Mouse (Mus musculus): ENCODE measurements around the gene Klk7. TPM values are rescaled to one million over a fixed set of nuclear protein-coding genes. Genes with fewer than 3 reads are reported as not detected.

The Klk7 gene
- not detected for polyA plus RNA-seq (2017; shearing (Covaris generic))

DNA sequence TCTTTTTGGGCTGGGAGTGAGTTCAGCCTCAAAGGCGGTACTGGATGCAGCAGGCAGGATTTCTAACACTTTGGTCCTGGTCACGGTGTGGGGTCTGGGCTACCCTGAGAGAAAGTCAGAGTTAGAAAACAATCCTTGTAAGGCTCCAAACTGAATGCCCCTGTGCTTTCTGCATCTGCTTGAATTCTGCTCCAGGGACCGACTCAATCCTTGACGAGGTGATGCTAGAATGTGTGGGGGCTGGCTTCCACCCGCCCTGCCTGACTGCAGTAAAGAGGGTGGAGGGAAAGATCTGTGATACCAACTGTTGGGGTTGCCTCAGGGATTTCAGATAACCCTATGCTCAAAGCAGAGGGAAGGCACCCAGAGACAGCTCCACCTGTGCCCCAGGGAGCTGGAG lies at the start of gene Klk7:
Gene Klk7 (plus strand): TSS at position 301 of the 400 bp plus-strand sequence.

DNA sequence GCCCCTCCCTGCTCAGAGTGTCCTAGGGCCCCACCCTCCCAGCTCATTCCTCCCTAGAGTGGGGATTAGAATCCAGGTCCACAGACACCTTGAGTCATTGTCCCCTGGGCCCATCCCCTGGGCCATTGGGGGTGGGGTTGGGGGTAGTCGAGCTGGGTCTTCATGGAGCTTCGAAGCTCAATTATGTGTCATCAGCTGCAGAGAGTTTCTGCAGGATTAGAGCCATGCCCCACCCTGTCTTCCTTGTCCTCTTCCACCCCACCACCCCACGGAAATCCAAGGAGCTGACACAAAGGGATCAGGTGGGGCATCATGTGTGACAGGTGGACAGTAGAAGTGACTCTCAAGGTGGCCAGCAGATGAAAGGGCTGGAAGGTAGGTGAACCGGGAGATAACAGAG lies 42.5 kb upstream of the Klk7 start, which contains the start of gene Klk12:
Gene Klk12 (plus strand): TSS at position 301 of the 400 bp plus-strand sequence.

DNA sequence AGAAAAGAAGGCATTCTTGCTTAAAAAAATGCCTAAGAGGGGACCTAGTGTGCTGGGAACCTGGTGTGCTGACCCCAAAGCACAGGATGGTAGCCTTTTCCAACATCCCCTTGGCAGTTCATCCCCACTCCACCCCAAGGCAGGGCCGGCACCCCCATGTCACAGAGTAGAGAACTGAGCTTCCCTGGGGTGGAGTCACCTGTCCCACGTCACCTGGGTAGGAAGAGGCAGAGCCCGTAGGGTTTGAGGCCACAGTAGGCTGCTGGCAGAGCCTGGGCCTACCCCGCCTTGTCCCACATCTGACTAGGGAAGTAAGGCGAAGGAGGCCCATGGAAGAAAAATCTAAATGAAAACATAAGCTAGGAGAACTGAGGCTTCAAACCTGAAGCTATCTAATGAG lies 36.7 kb upstream of the Klk7 start, which contains the start of gene Klk11:
Gene Klk11 (plus strand): TSS at position 241 of the 400 bp plus-strand sequence.

DNA sequence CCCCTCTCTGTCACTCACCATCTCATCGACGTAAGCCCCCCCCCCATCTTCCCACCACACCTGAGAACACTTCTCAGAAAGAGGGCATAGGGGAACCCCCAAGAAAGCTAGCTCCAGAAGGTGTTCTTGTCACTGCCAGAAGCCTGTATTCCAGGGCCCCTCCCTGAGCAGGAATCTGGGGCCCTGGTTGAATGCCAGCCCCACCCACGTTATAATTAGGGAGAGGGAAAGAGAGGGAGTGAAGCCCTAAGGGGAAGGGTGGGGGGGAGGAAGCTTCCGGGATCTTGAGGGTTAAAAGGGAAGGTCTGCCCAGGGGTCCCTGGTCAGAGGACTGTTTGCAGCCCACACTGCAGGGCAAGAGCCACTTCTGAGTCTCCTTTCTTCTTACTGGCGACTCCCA lies 30.3 kb upstream of the Klk7 start, which contains the start of gene Klk10:
Gene Klk10 (plus strand): TSS at position 290 of the 400 bp plus-strand sequence.

DNA sequence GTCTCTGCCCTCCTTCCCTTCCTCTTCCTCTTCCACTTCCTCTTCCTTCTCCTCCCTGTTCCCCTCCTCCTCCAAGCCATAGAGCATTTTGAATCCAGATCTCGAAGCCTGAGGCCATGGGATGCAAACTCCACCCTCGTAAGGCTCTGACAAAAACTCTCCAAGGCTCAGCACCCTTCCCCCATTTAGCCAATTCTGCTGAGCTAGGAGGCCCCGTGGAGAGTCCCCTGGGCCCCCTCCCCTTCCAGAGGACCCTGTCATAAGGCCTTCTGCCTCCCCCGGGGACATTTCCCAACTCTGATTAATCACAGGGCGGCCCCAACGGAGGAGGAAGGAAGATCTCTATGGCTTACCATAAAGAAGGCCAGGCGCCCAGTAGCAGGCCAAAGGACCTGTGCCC lies 19.5 kb upstream of the Klk7 start, which contains the start of gene Klk9:
Gene Klk9 (plus strand): TSS at position 301 of the 400 bp plus-strand sequence.

DNA sequence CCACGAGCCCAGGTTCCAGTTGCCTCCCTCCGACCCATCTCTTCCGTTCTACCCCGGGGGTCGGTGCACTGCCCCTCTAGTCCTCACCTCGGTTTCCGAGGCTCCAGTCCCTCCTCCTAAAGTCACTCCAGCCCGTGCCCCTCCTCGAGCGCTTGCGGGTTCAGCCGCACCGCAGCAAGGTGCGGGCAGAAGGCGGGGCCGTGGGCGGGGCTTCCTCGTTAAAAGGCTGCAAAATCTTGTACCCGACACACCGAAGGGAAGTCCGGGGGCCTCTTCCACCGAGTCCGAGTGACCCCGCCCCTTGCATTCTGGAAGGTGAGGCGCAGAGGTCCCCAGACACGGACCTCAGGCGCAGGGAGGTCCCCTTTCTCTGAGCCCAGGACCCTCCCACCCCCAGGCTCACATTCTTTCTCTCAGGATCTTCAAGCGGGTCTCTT lies 13.7 kb upstream of the Klk7 start, which contains the start of gene Klk8:
Gene Klk8 (plus strand): TSS at position 245 of the 437 bp plus-strand sequence.

DNA sequence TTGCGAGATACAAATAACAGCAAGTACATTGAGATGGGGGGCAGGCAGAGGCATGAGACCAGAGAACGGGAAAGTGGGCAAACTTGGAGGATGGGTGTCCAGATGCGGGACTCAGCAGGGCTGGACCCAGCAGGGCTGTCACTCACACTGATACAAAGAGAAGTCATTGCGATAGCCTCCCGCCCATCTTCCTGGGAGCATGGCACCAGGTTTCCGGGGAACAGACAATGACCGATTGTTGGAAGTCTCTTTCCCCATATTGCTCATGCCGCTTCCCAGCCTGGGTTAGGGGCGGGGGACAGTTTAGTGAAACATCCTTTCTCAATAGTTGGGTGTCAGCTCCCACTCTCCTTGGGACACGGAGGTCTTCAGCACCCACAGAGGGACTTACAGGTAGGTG lies 13.1 kb downstream of the Klk7 start, which contains the start of gene Klk6:
Gene Klk6 (plus strand): TSS at position 301 of the 400 bp plus-strand sequence.

DNA sequence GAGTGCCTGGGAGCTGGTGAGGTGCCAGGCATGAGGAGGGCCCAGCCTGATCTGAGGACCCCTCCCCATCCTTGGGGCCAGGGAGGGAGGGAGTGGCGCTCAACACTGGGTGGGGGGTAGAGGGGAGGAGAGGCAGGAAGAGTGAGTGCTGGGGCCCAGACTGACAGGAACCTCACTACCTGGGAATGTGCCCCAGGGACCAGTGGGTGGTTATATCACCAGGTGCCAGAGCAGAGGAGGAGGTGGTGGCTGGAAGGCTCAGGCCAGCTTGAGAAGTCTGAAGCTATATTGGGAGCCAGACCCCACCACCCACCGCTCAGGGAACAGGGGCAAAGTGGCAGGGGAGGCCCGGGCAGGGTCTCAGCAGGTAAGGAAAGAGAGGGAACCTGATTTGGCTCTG lies 30.6 kb downstream of the Klk7 start, which contains the start of gene Klk5:
Gene Klk5 (plus strand): TSS at position 271 of the 400 bp plus-strand sequence.

Other genes starting within 250 kb of the Klk7 start
- 4.4 TPM for gene Zfp658, start 249.0 kb upstream of the Klk7 start, polyA plus RNA-seq (2017; shearing (Covaris generic))
- gene Zfp719, start 231.7 kb upstream of the Klk7 start, polyA plus RNA-seq (2017; shearing (Covaris generic)): 4.4 TPM
- gene Zfp819, start 204.1 kb upstream of the Klk7 start, polyA plus RNA-seq (2017; shearing (Covaris generic)): not detected
- not detected for gene Ceacam18, start 176.6 kb upstream of the Klk7 start, polyA plus RNA-seq (2017; shearing (Covaris generic))
- 0.50 TPM for gene Siglece, start 151.1 kb upstream of the Klk7 start, polyA plus RNA-seq (2017; shearing (Covaris generic))
- gene Ctu1, start 139.3 kb upstream of the Klk7 start, polyA plus RNA-seq (2017; shearing (Covaris generic)): 6.1 TPM
- gene Klk14, start 120.9 kb upstream of the Klk7 start, polyA plus RNA-seq (2017; shearing (Covaris generic)): not detected
- gene Klk13, start 98.7 kb upstream of the Klk7 start, polyA plus RNA-seq (2017; shearing (Covaris generic)): not detected
- not detected for gene Klk12, start 42.4 kb upstream of the Klk7 start, polyA plus RNA-seq (2017; shearing (Covaris generic))
- not detected for gene Klk11, start 36.7 kb upstream of the Klk7 start, polyA plus RNA-seq (2017; shearing (Covaris generic))
- not detected for gene Klk10, start 30.3 kb upstream of the Klk7 start, polyA plus RNA-seq (2017; shearing (Covaris generic))
- not detected for gene Klk9, start 19.4 kb upstream of the Klk7 start, polyA plus RNA-seq (2017; shearing (Covaris generic))
- 69.3 TPM for gene Klk8, start 13.7 kb upstream of the Klk7 start, polyA plus RNA-seq (2017; shearing (Covaris generic))
- gene Klk6, start 13.2 kb downstream of the Klk7 start, polyA plus RNA-seq (2017; shearing (Covaris generic)): not detected
- gene Klk5, start 30.7 kb downstream of the Klk7 start, polyA plus RNA-seq (2017; shearing (Covaris generic)): not detected
- not detected for gene Klk4, start 69.9 kb downstream of the Klk7 start, polyA plus RNA-seq (2017; shearing (Covaris generic))
- gene Klk15, start 122.4 kb downstream of the Klk7 start, polyA plus RNA-seq (2017; shearing (Covaris generic)): not detected
- gene Klk1b8, start 139.4 kb downstream of the Klk7 start, polyA plus RNA-seq (2017; shearing (Covaris generic)): not detected
- gene Klk1b1, start 155.5 kb downstream of the Klk7 start, polyA plus RNA-seq (2017; shearing (Covaris generic)): not detected
- not detected for gene Klk1b9, start 164.8 kb downstream of the Klk7 start, polyA plus RNA-seq (2017; shearing (Covaris generic))
- gene Klk1b11, start 184.6 kb downstream of the Klk7 start, polyA plus RNA-seq (2017; shearing (Covaris generic)): not detected
- not detected for gene Klk1b26, start 200.9 kb downstream of the Klk7 start, polyA plus RNA-seq (2017; shearing (Covaris generic))
- not detected for gene Klk1b27, start 241.0 kb downstream of the Klk7 start, polyA plus RNA-seq (2017; shearing (Covaris generic))

Measured in naive thymus-derived CD4-positive, alpha-beta T cell, adult 5 months (primary cell).